Mouse (Mus musculus): ENCODE results near the gene Slc41a2. TPM values are rescaled to one million over a fixed set of nuclear protein-coding genes. Genes with fewer than 3 reads are reported as not detected.

Slc41a2 gene
- polyA plus RNA-seq, 1 experiment from 2014 or later = 0.25 TPM

- no peaks in the 10 kb centered on the region for H3K9me3 ChIP-seq (replicated peaks)
- no peak for DNase-seq (ENCODE audit: low spot score)
- H3K4me3 ChIP-seq = no peak overlapping the region
- no peaks in the 10 kb centered on the region for H3K4me1 ChIP-seq
- no peaks in the 10 kb centered on the region for H3K36me3 ChIP-seq
- no peak overlapping the region for H3K27ac ChIP-seq
- WGBS = 79% methylated on average over 2 of the region's 2 CpGs
- peaks cover 15% of the 10 kb centered on the region for H3K27me3 ChIP-seq (ENCODE audit: low read depth, poor library complexity, severe bottlenecking)
These were observed 6.4 kb upstream of the Slc41a2 start for GRCm38 (mm10) chr10:83343828-83344685.

- WGBS = 92% methylated on average over 5 of the region's 5 CpGs
- no peaks in the 10 kb centered on the region for H3K36me3 ChIP-seq
These were observed 5.5 kb upstream of the Slc41a2 start for GRCm38 (mm10) chr10:83343171-83343570.

GRCm38 (mm10) chr10:83341226-83341625, 3.5 kb upstream of the Slc41a2 start:
- Histone ChIP-seq H3K9me3 (replicated peaks) (no peaks in the 10 kb centered on the region), H3K4me1 (peaks cover 10% of the 10 kb centered on the region), H3K4me3 (no peak overlapping the region), H3K27ac (no peak overlapping the region), H3K27me3 (ENCODE audit: low read depth, poor library complexity, severe bottlenecking) (peaks cover 39% of the 10 kb centered on the region), H3K36me3 (no peaks in the 10 kb centered on the region)
- WGBS = 39% methylated on average over 2 of the region's 2 CpGs
- DNase-seq (ENCODE audit: low spot score) = no peak

More at GRCm38 (mm10) chr10:83343171-83343570, 5.5 kb upstream of the Slc41a2 start:
- Histone ChIP-seq H3K27me3 (ENCODE audit: low read depth, poor library complexity, severe bottlenecking) (peaks cover 21% of the 10 kb centered on the region), H3K4me3 (no peak overlapping the region), H3K9me3 (replicated peaks) (no peaks in the 10 kb centered on the region), H3K27ac (no peak overlapping the region), H3K4me1 (no peaks in the 10 kb centered on the region)
- DNase-seq (ENCODE audit: low spot score) = no peak

- WGBS = 50% methylated on average over 8 of the region's 9 CpGs
- no peak overlapping the region; the same call in 1 of the 2 replicates for H3K27ac ChIP-seq
These were observed 403 bp upstream of the Slc41a2 start for GRCm38 (mm10) chr10:83337971-83338598.

GRCm38 (mm10) chr10:83336336-83336735, 1.3 kb downstream of the Slc41a2 start:
- no peaks in the 10 kb centered on the region for H3K36me3 ChIP-seq
- H3K27ac ChIP-seq = no peak overlapping the region
- no peaks in the 10 kb centered on the region for H3K9me3 ChIP-seq (replicated peaks)
- peaks cover 74% of the 10 kb centered on the region for H3K27me3 ChIP-seq (ENCODE audit: low read depth, poor library complexity, severe bottlenecking)
- 42% methylated on average over 7 of the region's 7 CpGs for WGBS
- no peak for DNase-seq (ENCODE audit: low spot score)
- H3K4me3 ChIP-seq = no peak overlapping the region
- peaks cover 10% of the 10 kb centered on the region for H3K4me1 ChIP-seq

More at GRCm38 (mm10) chr10:83337971-83338598, 403 bp upstream of the Slc41a2 start:
- H3K4me1 ChIP-seq = peaks cover 10% of the 10 kb centered on the region
- peak overlapping the region; percentile 73 for H3K4me3 ChIP-seq
- H3K9me3 ChIP-seq (replicated peaks) = no peaks in the 10 kb centered on the region
- H3K27me3 ChIP-seq (ENCODE audit: low read depth, poor library complexity, severe bottlenecking) = peaks cover 66% of the 10 kb centered on the region
- H3K36me3 ChIP-seq = no peaks in the 10 kb centered on the region
- DNase-seq (ENCODE audit: low spot score) = no peak

- no peak overlapping the region for H3K27ac ChIP-seq
- peaks cover 12% of the 10 kb centered on the region for H3K4me1 ChIP-seq
- H3K36me3 ChIP-seq = no peaks in the 10 kb centered on the region
- H3K9me3 ChIP-seq (replicated peaks) = no peaks in the 10 kb centered on the region
- 90% methylated on average over 11 of the region's 11 CpGs for whole genome bisulfite sequencing
- no peak for DNase-seq (ENCODE audit: low spot score)
- no peak overlapping the region for H3K4me3 ChIP-seq
- H3K27me3 ChIP-seq (ENCODE audit: low read depth, poor library complexity, severe bottlenecking) = peaks cover 47% of the 10 kb centered on the region
These were observed 5.1 kb downstream of the Slc41a2 start for GRCm38 (mm10) chr10:83332581-83332980.

- DNase-seq (ENCODE audit: low spot score) = no peak
- Histone ChIP-seq H3K27me3 (ENCODE audit: low read depth, poor library complexity, severe bottlenecking) (peaks cover 40% of the 10 kb centered on the region), H3K9me3 (replicated peaks) (no peaks in the 10 kb centered on the region), H3K27ac (no peak overlapping the region), H3K4me3 (no peak overlapping the region), H3K4me1 (0 out of 2 replicates have a peak, but pooled peaks cover 5% of the 10 kb centered on the region), H3K36me3 (no peaks in the 10 kb centered on the region)
- WGBS = 95% methylated on average over 5 of the region's 5 CpGs
These were observed 5.9 kb downstream of the Slc41a2 start for GRCm38 (mm10) chr10:83331811-83332210.

GRCm38 (mm10) chr10:83330336-83330735, 7.3 kb downstream of the Slc41a2 start:
- Histone ChIP-seq H3K4me1 (0 out of 2 replicates have a peak, but pooled peaks cover 5% of the 10 kb centered on the region), H3K27me3 (ENCODE audit: low read depth, poor library complexity, severe bottlenecking) (peaks cover 26% of the 10 kb centered on the region), H3K27ac (no peak overlapping the region), H3K4me3 (no peak overlapping the region), H3K9me3 (replicated peaks) (no peaks in the 10 kb centered on the region), H3K36me3 (no peaks in the 10 kb centered on the region)
- no peak for DNase-seq (ENCODE audit: low spot score)
- WGBS = 79% methylated on average over 6 of the region's 6 CpGs

- 66% methylated on average over 5 of the region's 5 CpGs for WGBS
- Histone ChIP-seq H3K4me3 (no peak overlapping the region), H3K27me3 (ENCODE audit: low read depth, poor library complexity, severe bottlenecking) (peaks cover 11% of the 10 kb centered on the region; the same call in 1 of the 2 replicates), H3K36me3 (no peaks in the 10 kb centered on the region), H3K9me3 (replicated peaks) (no peaks in the 10 kb centered on the region), H3K4me1 (0 out of 2 replicates have a peak, but pooled peaks cover 5% of the 10 kb centered on the region), H3K27ac (no peak overlapping the region)
- DNase-seq (ENCODE audit: low spot score) = no peak
These were observed 8.9 kb downstream of the Slc41a2 start for GRCm38 (mm10) chr10:83328791-83329190.

GRCm38 (mm10) chr10:83326648-83327285, 10.9 kb downstream of the Slc41a2 start:
- Histone ChIP-seq H3K4me3 (no peak overlapping the region), H3K27ac (no peak overlapping the region), H3K9me3 (replicated peaks) (no peaks in the 10 kb centered on the region), H3K4me1 (0 out of 2 replicates have a peak, but pooled peaks cover 5% of the 10 kb centered on the region), H3K36me3 (no peaks in the 10 kb centered on the region), H3K27me3 (ENCODE audit: low read depth, poor library complexity, severe bottlenecking) (no peaks in the 10 kb centered on the region)
- DNase-seq (ENCODE audit: low spot score) = no peak
- WGBS = 93% methylated on average over 14 of the region's 14 CpGs

- Histone ChIP-seq H3K27me3 (ENCODE audit: low read depth, poor library complexity, severe bottlenecking) (no peaks in the 10 kb centered on the region), H3K4me3 (no peak overlapping the region), H3K9me3 (replicated peaks) (no peaks in the 10 kb centered on the region), H3K36me3 (no peaks in the 10 kb centered on the region), H3K27ac (no peak overlapping the region), H3K4me1 (0 out of 2 replicates have a peak, but pooled peaks cover 5% of the 10 kb centered on the region)
- WGBS = 97% methylated on average over 1 of the region's 1 CpGs
- DNase-seq (ENCODE audit: low spot score) = no peak
These were observed 11.8 kb downstream of the Slc41a2 start for GRCm38 (mm10) chr10:83325903-83326302.

GRCm38 (mm10) chr10:83324871-83325270, 12.8 kb downstream of the Slc41a2 start:
- Histone ChIP-seq H3K27ac (no peak overlapping the region), H3K4me3 (no peak overlapping the region), H3K27me3 (ENCODE audit: low read depth, poor library complexity, severe bottlenecking) (no peaks in the 10 kb centered on the region), H3K4me1 (0 out of 2 replicates have a peak, but pooled peaks cover 5% of the 10 kb centered on the region), H3K36me3 (no peaks in the 10 kb centered on the region), H3K9me3 (replicated peaks) (no peaks in the 10 kb centered on the region)
- DNase-seq (ENCODE audit: low spot score) = no peak
- 87% methylated on average over 3 of the region's 3 CpGs for WGBS

All from limb, embryonic 10.5 days (tissue).